Mouse (Mus musculus) splenic B cell, adult 2 months (primary cell): ENCODE results near the gene Rbms3.

ENCODE experiments used
- DNase-seq: peaks from one replicate; pipeline ENCODE4 v3.0.0-alpha.2; 2011; ENCODE audit warnings: low read depth, low spot score
- H3K27me3 ChIP-seq: 2 replicates; pipeline ENCODE4 v1.6.1; 2012; ENCODE audit warnings: mild to moderate bottlenecking, low read length, moderate library complexity, mixed read lengths; ENCODE audit not compliant: control insufficient read depth, poor library complexity, insufficient read depth, severe bottlenecking
- H3K36me3 ChIP-seq: 2 replicates; pipeline ENCODE4 v1.6.1; 2012; ENCODE audit warnings: mild to moderate bottlenecking, low read length, moderate library complexity, mixed read lengths; ENCODE audit not compliant: control insufficient read depth, poor library complexity, insufficient read depth, severe bottlenecking

The Rbms3 gene

GRCm38 (mm10) chr9:116847241-116848135 lies 782.2 kb downstream of the Rbms3 start:
- no peaks in the 10 kb centered on the region for H3K27me3 ChIP-seq
- H3K36me3 ChIP-seq = no peaks in the 10 kb centered on the region
- no peak for DNase-seq

- Histone ChIP-seq H3K27me3 (no peaks in the 10 kb centered on the region), H3K36me3 (no peaks in the 10 kb centered on the region)
- no peak for DNase-seq
Observed at GRCm38 (mm10) chr9:116834949-116835348, 794.8 kb downstream of the Rbms3 start.

- DNase-seq = no peak
- no peaks in the 10 kb centered on the region for H3K36me3 ChIP-seq
- no peaks in the 10 kb centered on the region for H3K27me3 ChIP-seq
Observed at GRCm38 (mm10) chr9:116833677-116834076, 796.0 kb downstream of the Rbms3 start.

- Histone ChIP-seq H3K36me3 (no peaks in the 10 kb centered on the region), H3K27me3 (no peaks in the 10 kb centered on the region)
- DNase-seq = no peak
Observed at GRCm38 (mm10) chr9:116832822-116833221, 796.9 kb downstream of the Rbms3 start.

- H3K36me3 ChIP-seq = no peaks in the 10 kb centered on the region
- H3K27me3 ChIP-seq = no peaks in the 10 kb centered on the region
- DNase-seq = no peak
Observed at GRCm38 (mm10) chr9:116831386-116831785, 798.3 kb downstream of the Rbms3 start.

- no peaks in the 10 kb centered on the region for H3K27me3 ChIP-seq
- no peaks in the 10 kb centered on the region for H3K36me3 ChIP-seq
- no peak for DNase-seq
Observed at GRCm38 (mm10) chr9:116829929-116830328, 799.8 kb downstream of the Rbms3 start.

GRCm38 (mm10) chr9:116821601-116822000 lies 808.1 kb downstream of the Rbms3 start:
- Histone ChIP-seq H3K36me3 (no peaks in the 10 kb centered on the region), H3K27me3 (no peaks in the 10 kb centered on the region)
- DNase-seq = no peak

- no peak for DNase-seq
- H3K36me3 ChIP-seq = no peaks in the 10 kb centered on the region
- H3K27me3 ChIP-seq = no peaks in the 10 kb centered on the region
Observed at GRCm38 (mm10) chr9:116817196-116817595, 812.5 kb downstream of the Rbms3 start.

GRCm38 (mm10) chr9:116814495-116815094 lies 815.1 kb downstream of the Rbms3 start:
- H3K36me3 ChIP-seq = no peaks in the 10 kb centered on the region
- DNase-seq = no peak

GRCm38 (mm10) chr9:116813396-116813795 lies 816.3 kb downstream of the Rbms3 start:
- Histone ChIP-seq H3K36me3 (no peaks in the 10 kb centered on the region), H3K27me3 (no peaks in the 10 kb centered on the region)
- no peak for DNase-seq

More at GRCm38 (mm10) chr9:116814495-116815094, 815.1 kb downstream of the Rbms3 start:
- H3K27me3 ChIP-seq = no peaks in the 10 kb centered on the region

- DNase-seq = no peak
- no peaks in the 10 kb centered on the region for H3K27me3 ChIP-seq
- H3K36me3 ChIP-seq = no peaks in the 10 kb centered on the region
Observed at GRCm38 (mm10) chr9:116809260-116809659, 820.5 kb downstream of the Rbms3 start.

- Histone ChIP-seq H3K36me3 (no peaks in the 10 kb centered on the region), H3K27me3 (no peaks in the 10 kb centered on the region)
- DNase-seq = no peak
Observed at GRCm38 (mm10) chr9:116808401-116808800, 821.3 kb downstream of the Rbms3 start.

GRCm38 (mm10) chr9:116807166-116808081 lies 822.3 kb downstream of the Rbms3 start:
- no peaks in the 10 kb centered on the region for H3K27me3 ChIP-seq
- no peak for DNase-seq
- no peaks in the 10 kb centered on the region for H3K36me3 ChIP-seq

GRCm38 (mm10) chr9:116803292-116803731 lies 826.4 kb downstream of the Rbms3 start:
- H3K36me3 ChIP-seq = no peaks in the 10 kb centered on the region
- no peaks in the 10 kb centered on the region for H3K27me3 ChIP-seq
- no peak for DNase-seq
